Mouse (Mus musculus): ENCODE measurements at regions not wholly inside any gene's neighbourhood (a gene's known extent, or its start where the extent isn't known, plus 50 kb on each side); places are given as distances from the start of the nearest gene placed in this dataset.

DNA sequence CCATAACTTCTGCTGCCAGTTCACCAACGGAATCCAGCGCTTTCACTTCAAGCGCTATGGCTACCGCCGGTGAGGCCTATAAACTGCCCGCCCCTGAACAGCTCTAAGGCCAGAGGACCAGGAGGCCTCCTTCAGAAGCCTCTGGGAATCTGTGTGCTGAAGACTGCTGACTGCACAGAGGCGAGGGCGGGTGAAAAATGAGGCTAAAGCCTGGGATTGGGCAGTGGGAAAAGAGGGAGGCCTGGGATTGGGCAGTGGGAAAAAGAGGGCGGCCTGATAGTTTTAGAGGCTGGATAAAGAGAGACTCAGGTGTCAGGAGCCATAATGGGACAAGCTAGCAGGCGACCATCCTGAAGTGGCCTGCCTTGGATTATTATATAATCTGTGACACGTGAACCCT lies 80.8 kb downstream of the Plekhb2 start:
- TF ChIP-seq CTCF (IDR thresholded peaks at IDR 0.05 in 2 of 3, conservative IDR thresholded peaks at IDR 0.05 in 1 of 3; ENCODE audit: control insufficient read depth in 1 of 3, insufficient read depth in 1 of 3, low read depth in 2 of 3, low read length in 3 of 3, poor library complexity in 1 of 3, severe bottlenecking in 1 of 3) (no peak), USF1 (IDR thresholded peaks at IDR 0.05; ENCODE audit: low read depth, low read length) (no peak), CHD2 (IDR thresholded peaks at IDR 0.05; ENCODE audit: low read length) (no peak)
